Mouse (Mus musculus) liver, adult 2 months (tissue): Measurements from ENCODE around the gene Dram1. TPM values are rescaled to one million over a fixed set of nuclear protein-coding genes. Genes with fewer than 3 reads are reported as not detected.

Experiments
- DNase-seq: peaks from one replicate; pipeline ENCODE4 v3.0.0-alpha.2; 2011; ENCODE audit warnings: low read depth, low spot score; ENCODE audit errors: extremely low read depth
- H3K27ac ChIP-seq: fragments of 200-500 bp; replicated peaks from 2 replicates; pipeline ENCODE4 v1.5.1; 2012; ENCODE audit warnings: low read depth, mild to moderate bottlenecking, control low read depth, inconsistent platforms, low read length; ENCODE audit not compliant: insufficient read depth
- H3K27me3 ChIP-seq: fragments of 200-500 bp; 2 replicates; pipeline ENCODE4 v1.6.1; 2012; ENCODE audit warnings: mild to moderate bottlenecking, moderate library complexity, low read length, inconsistent platforms; ENCODE audit not compliant: control insufficient read depth, insufficient read depth
- H3K36me3 ChIP-seq: fragments of 200-500 bp; 2 replicates; pipeline ENCODE4 v1.6.1; 2012; ENCODE audit warnings: low read length, inconsistent platforms; ENCODE audit not compliant: control insufficient read depth, insufficient read depth
- H3K4me1 ChIP-seq: fragments of 200-500 bp; 2 replicates; pipeline ENCODE4 v1.6.1; 2011; ENCODE audit warnings: low read length; ENCODE audit not compliant: control insufficient read depth, insufficient read depth
- H3K4me3 ChIP-seq: fragments of 200-500 bp; 2 replicates; pipeline ENCODE4 v1.5.1; 2011; ENCODE audit warnings: low read depth, mild to moderate bottlenecking, control low read depth, low read length, moderate library complexity; ENCODE audit not compliant: insufficient read depth
- H3K79me2 ChIP-seq: fragments of 200-500 bp; 2 replicates; pipeline ENCODE4 v1.6.1; 2012; ENCODE audit warnings: inconsistent platforms, mild to moderate bottlenecking, low read length, moderate library complexity; ENCODE audit not compliant: control insufficient read depth, insufficient read depth
- H3K9ac ChIP-seq: fragments of 200-500 bp; 2 replicates; pipeline ENCODE4 v1.6.1; 2012; ENCODE audit warnings: low read depth, mild to moderate bottlenecking, control low read depth, inconsistent platforms, low read length
- CTCF ChIP-seq: fragments of 200-500 bp; IDR thresholded peaks from 2 replicates; pipeline ENCODE4 v1.5.1; 2011; ENCODE audit warnings: low read depth, low read length, control low read depth
- POLR2A ChIP-seq: fragments of 200-500 bp; IDR thresholded peaks from 2 replicates; pipeline ENCODE4 v1.6.1; 2011; ENCODE audit warnings: low read length, control low read depth; ENCODE audit not compliant: insufficient read depth; ENCODE audit errors: extremely low read depth
- WGBS: fragments of 180-500 bp; shearing (Covaris S2); methylation state at CpG from one replicate; pipeline ENCODE4 v1.1.7; 2018; 5-methylcytosine and 5-hydroxymethylcytosine counted together
- polyA plus RNA-seq: library from polyadenylated mRNA; depleted of rRNA; stranded (reverse); fragments of >200 nt; gene quantifications from 2 replicates; pipeline ENCODE4 v1.2.3, GENCODE M21; 2012
- total RNA-seq: library from RNA; depleted of rRNA; stranded (reverse); fragments of >200 nt; gene quantifications from 2 replicates; pipeline ENCODE4 v1.2.3, GENCODE M21; 2014

Dram1 gene
- total and polyA plus RNA-seq, 2 experiments: 0.46 to 0.60 TPM

DNA sequence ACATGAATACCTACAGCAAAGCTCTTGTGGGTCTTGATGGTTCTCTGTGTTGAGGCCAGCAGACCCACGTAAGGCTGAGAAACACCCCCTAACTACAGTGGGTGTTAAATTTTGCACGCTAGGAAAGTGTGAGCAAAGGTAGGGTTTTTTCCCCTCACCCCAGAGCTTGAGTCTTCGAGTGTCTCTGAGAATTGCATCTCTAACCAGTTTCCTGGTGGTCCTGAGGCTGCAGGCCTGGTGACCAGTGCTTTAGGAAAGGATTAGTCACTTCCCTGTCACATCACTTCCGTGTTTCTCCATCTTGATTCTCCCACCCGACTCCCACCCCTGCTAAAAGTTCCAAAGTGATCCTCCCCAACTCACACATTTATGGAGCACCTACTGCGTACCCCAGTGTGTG lies 25.3 kb upstream of the Dram1 start:
- no peak for TF ChIP-seq POLR2A
- TF ChIP-seq CTCF: no peak
- Histone ChIP-seq H3K27ac (no peak overlapping the region), H3K79me2 (no peaks in the 10 kb centered on the region), H3K36me3 (no peaks in the 10 kb centered on the region; the same call in 1 of the 2 replicates), H3K27me3 (no peaks in the 10 kb centered on the region), H3K4me3 (no peak overlapping the region), H3K4me1 (no peaks in the 10 kb centered on the region), H3K9ac (no peak overlapping the region)
- WGBS: 84% methylated on average over 6 of the region's 6 CpGs
- no peak for DNase-seq

- no peak for DNase-seq
- H3K4me1 ChIP-seq: no peaks in the 10 kb centered on the region
- H3K4me3 ChIP-seq: no peak overlapping the region
- H3K36me3 ChIP-seq: no peaks in the 10 kb centered on the region; the same call in 1 of the 2 replicates
- H3K27ac ChIP-seq: no peak overlapping the region
- TF ChIP-seq POLR2A: no peak
- TF ChIP-seq CTCF: no peak
- H3K27me3 ChIP-seq: no peaks in the 10 kb centered on the region
- 86% methylated on average over 4 of the region's 4 CpGs for WGBS
- no peak overlapping the region for H3K9ac ChIP-seq
- no peaks in the 10 kb centered on the region for H3K79me2 ChIP-seq
These were observed 24.1 kb upstream of the Dram1 start for GRCm38 (mm10) chr10:88403021-88403420.

GRCm38 (mm10) chr10:88399271-88399670 lies 20.4 kb upstream of the Dram1 start:
- 96% methylated on average over 5 of the region's 5 CpGs for WGBS
- Histone ChIP-seq H3K79me2 (no peaks in the 10 kb centered on the region), H3K36me3 (no peaks in the 10 kb centered on the region; the same call in 1 of the 2 replicates), H3K27me3 (no peaks in the 10 kb centered on the region), H3K9ac (no peak overlapping the region), H3K4me3 (no peak overlapping the region), H3K4me1 (peaks cover 3% of the 10 kb centered on the region; the same call in 1 of the 2 replicates), H3K27ac (no peak overlapping the region)
- TF ChIP-seq POLR2A: no peak
- no peak for DNase-seq

- no peak for DNase-seq
- TF ChIP-seq POLR2A (no peak), CTCF (no peak)
- 85% methylated on average over 6 of the region's 6 CpGs for WGBS
- Histone ChIP-seq H3K4me1 (peaks cover 3% of the 10 kb centered on the region; the same call in 1 of the 2 replicates), H3K9ac (no peak overlapping the region), H3K79me2 (no peaks in the 10 kb centered on the region; the same call in 1 of the 2 replicates), H3K27ac (no peak overlapping the region), H3K27me3 (no peaks in the 10 kb centered on the region), H3K4me3 (no peak overlapping the region), H3K36me3 (no peaks in the 10 kb centered on the region; the same call in 1 of the 2 replicates)
These were observed 19.9 kb upstream of the Dram1 start for GRCm38 (mm10) chr10:88398668-88399243.

- no peaks in the 10 kb centered on the region for H3K27me3 ChIP-seq
- no peak overlapping the region for H3K4me3 ChIP-seq
- TF ChIP-seq POLR2A: no peak
- TF ChIP-seq CTCF: no peak
- no peak for DNase-seq
- 95% methylated on average over 9 of the region's 9 CpGs for WGBS
- peaks cover 3% of the 10 kb centered on the region; the same call in 1 of the 2 replicates for H3K4me1 ChIP-seq
- H3K9ac ChIP-seq: no peak overlapping the region
- no peaks in the 10 kb centered on the region for H3K36me3 ChIP-seq
- H3K79me2 ChIP-seq: peaks cover 3% of the 10 kb centered on the region; the same call in 1 of the 2 replicates
- H3K27ac ChIP-seq: no peak overlapping the region
These were observed 13.4 kb upstream of the Dram1 start for GRCm38 (mm10) chr10:88392181-88392847.

GRCm38 (mm10) chr10:88391495-88391894 lies 12.6 kb upstream of the Dram1 start:
- Histone ChIP-seq H3K36me3 (no peaks in the 10 kb centered on the region), H3K4me1 (peaks cover 2% of the 10 kb centered on the region; the same call in 1 of the 2 replicates), H3K79me2 (peaks cover 3% of the 10 kb centered on the region; the same call in 1 of the 2 replicates), H3K9ac (no peak overlapping the region), H3K27me3 (no peaks in the 10 kb centered on the region), H3K27ac (no peak overlapping the region), H3K4me3 (no peak overlapping the region)
- WGBS: 96% methylated on average over 9 of the region's 9 CpGs
- no peak for TF ChIP-seq POLR2A
- no peak for TF ChIP-seq CTCF
- DNase-seq: no peak
